Mouse (Mus musculus) layer of hippocampus, postnatal 25 days (tissue): ENCODE results near the gene Adap1. TPM values are rescaled to one million over a fixed set of nuclear protein-coding genes. Genes with fewer than 3 reads are reported as not detected.
A peak's percentile ranks its signal among the peaks of the same experiment; 100 is the strongest.
"Not testable (repeated sequence)": the region's sequence is repeated elsewhere in the genome, so short reads cannot be mapped to it uniquely, and the experiment has no call there.

Experiments
- DNase-seq, 2 experiments: peaks; one replicate each; pipeline ENCODE4 v3.0.0; 2022; ENCODE audit warnings: mixed read lengths in 2 of 2, low spot score in 1 of 2; ENCODE audit errors: extremely low spot score in 1 of 2
- total RNA-seq, 2 experiments: library from RNA; stranded (reverse); gene quantifications; 2 replicates each; pipeline ENCODE4 v1.2.3; 2021

Gene Adap1
- total RNA-seq, 2 experiments from 2014 or later: 207 to 215 TPM

GRCm38 (mm10) chr5:139351628-139352027 is 26.2 kb upstream of the Adap1 start:
- DNase-seq: no peak

DNA sequence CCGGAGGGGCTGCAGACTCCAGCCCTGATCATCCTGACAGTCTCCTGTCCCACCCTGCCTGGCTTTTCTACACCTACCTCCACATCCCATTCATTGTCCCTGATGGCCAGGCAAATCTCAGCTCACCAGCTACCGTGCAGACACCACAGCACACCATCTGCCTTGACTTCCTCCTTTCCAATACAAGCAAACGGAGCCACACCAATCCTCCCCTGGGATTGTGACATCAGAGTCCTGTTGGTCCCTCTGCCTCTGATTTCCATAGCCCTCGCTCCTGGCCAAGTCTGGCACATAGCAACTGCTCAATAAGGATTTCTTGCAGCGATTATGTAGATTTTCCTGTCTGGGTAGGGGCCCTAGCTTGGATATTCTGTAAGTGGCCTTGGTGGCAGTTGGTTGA is 25.7 kb upstream of the Adap1 start, which contains the start of gene Cox19:
TSS of gene Cox19 (minus strand) at position 285 of the 400 bp plus-strand sequence.
- DNase-seq: no peak

GRCm38 (mm10) chr5:139349713-139350112 is 24.3 kb upstream of the Adap1 start:
- no peak for DNase-seq

DNA sequence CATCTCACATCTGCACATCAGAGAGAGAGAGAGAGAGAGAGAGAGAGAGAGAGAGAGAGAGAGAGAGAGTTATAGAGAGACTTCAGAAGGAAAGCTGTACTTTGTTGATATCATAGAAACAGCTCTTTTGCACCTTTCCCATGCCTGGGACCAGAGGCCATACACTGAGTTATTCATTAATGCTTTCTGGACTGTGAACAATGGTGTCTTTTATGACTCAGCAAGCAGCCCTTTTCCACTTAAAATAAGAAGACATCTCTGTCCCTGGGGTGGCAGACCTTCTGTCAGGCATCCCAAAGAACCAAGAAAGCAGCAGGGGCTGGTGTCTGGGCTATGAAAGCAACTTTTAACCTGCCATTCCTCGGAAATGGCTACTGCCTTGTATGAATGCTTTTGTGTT is 21.8 kb upstream of the Adap1 start:
- no peak for DNase-seq

GRCm38 (mm10) chr5:139345364-139345714 is 19.9 kb upstream of the Adap1 start:
- no peak for DNase-seq

GRCm38 (mm10) chr5:139344687-139345363 is 19.4 kb upstream of the Adap1 start:
- peak; percentile 74 to 80 for DNase-seq

GRCm38 (mm10) chr5:139344021-139344686 is 18.7 kb upstream of the Adap1 start:
- DNase-seq: peak; percentile 60 to 83

DNA sequence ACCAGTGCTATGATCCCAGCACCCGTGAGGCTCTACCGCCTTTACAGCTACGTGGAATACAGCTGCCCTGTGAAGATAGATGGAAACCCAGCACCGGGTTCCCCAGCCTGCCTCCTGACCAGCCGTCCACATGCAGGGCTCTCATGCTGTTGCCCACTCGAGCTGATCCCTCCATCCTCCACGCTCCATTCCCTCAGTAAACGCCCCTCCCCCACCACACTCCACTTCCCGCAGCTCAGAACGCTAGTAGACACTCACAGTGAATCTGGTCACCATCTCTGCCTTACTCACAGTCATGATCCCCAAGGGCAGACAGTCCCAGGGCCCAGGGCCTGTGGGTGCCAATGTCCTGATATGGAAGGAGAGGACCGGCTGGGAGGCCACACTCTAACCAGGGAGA is 13.5 kb upstream of the Adap1 start:
- no peak for DNase-seq

DNA sequence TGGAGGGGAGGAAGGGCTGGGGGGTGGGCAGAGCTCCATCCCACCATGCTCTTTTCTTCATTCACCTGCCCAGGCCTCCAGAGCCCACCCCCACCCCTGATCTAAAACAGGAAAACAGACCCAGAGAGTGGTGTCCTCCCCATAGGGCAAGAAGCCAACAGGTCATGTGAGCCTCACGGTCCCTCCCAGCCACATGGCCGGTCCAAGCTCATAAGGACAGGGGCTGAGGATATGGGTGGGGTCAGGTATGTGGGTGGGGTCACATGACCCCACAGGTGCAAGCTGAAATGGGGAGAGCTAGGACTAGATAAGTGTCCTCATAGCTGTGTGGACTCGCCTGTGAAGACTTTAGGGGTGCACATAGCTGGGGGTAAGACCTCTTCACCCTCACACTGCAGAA is 13.0 kb upstream of the Adap1 start:
- no peak for DNase-seq

DNA sequence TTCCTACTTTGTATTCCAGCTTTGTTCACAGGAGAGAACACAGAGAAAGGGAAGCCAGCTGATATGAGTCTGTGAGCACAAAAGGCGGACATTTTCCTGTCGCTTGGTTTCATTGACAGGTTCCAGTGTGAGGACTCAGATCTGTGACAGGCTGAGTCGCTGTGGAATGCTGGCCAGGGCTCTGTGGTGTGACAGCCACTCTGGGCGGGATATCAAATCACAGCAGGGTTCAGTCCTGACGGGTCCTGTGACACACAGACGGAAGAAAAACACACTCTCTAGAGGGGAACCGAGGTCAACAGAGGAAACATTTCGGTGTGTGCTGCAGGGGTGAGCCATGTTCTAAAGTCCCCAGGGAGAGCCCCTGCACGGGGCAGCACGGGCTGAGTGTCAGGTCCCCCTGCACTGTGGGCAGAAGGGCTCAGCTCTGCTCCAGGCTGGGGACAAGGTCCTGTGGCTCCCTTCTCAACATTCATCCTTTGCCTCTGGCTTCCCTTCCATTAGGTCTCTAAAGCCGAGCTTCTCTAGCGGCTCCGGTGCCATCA is 12.5 kb upstream of the Adap1 start:
- no peak for DNase-seq

DNA sequence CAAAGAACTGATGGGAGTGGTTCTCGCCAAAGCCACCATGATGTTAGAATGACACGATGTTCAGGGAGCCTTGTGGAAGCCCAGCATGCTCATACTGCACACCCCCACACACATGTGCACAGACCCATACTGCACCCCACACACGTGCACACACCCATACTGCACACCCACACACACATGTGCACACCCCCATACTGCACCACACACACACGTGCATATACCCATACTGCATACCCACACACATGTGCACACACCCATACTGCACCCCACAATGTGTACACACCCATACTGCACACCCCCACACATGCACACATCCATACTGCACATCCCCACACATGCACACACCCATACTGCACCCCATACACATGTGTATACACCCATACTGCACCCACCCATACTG is 10.2 kb upstream of the Adap1 start:
- DNase-seq: no peak

DNA sequence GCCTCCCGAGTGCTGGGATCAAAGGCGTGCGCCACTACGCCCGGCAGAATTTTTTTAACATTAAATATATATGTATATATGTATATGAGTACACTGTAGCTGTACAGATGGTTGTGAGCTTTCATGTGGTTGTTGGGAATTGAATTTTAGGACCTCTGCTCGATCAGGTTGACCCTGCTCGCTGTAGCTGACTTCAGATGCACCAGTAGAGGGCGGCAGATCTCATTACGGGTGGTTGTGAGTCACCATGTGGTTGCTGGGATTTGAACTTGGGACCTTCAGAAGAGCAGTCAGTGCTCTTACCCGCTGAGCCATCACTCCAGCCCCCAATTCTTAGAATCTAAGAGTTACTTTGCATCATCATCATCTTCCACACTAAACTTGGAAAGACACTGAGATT is 9.0 kb upstream of the Adap1 start:
- DNase-seq: not testable (repeated sequence)

GRCm38 (mm10) chr5:139333301-139334013 is 8.0 kb upstream of the Adap1 start:
- DNase-seq: no peak

- no peak for DNase-seq
Measured at GRCm38 (mm10) chr5:139332590-139333272, 7.3 kb upstream of the Adap1 start.

DNA sequence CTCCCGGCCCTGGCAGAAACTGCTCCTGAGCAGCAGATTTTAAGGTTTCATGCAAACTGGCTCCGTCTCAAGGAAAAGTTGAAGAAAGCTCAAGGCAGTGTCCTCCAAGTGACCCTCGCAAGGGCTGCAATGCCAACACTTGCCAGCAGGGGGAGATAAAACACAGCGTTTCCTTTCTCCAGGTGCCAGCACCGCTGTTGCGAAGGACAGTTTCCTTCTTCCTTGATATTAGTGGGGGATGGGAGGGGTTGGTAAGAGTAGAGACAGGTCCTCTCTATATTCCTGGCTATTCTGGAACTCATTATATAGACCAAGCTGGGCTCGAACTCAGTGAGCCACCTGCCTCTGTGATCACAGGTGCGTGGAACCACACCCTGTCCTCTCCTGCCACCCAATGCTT is 6.3 kb upstream of the Adap1 start:
- peak; percentile 74 to 94 for DNase-seq

DNA sequence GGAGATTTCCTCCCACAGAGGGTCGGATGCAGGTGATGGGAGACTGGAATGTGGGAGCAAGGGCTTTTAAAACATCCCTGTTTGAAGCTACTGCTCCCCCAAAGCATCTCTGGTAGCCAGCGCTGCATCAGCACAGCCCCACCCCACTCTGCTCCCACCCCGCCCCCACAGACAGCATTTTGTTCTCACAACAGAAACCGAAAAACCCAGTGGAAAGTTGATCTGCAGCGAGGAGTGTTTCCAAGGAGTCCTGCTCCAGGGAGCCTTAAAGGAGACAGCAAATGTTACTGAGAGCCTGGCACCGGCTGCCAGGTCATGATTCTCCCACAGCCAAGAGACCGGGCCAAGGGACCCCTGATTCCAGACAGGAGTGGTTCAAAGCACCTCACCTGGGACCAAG is 5.3 kb upstream of the Adap1 start:
- DNase-seq: no peak

DNA sequence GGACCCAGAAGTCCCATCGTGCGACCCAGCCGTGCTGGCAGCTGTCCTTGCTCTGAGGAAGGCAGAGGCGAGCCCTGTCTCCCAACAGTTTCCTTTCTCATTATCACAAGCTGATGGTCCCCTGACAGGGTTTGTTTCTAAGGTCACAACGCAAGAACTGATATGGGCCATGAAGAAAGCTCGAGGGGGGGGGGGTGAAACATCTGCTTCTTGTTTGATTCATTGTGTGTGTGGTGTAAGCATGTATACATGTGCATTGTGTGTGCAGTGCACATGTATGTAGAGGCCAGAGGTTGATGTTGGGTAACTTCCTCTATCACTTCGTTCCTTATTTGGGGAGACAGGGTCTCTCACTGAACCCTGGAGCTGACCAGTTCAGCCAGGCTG is 2.2 kb upstream of the Adap1 start:
- no peak for DNase-seq

GRCm38 (mm10) chr5:139326986-139327633 is 1.7 kb upstream of the Adap1 start:
- no peak for DNase-seq

GRCm38 (mm10) chr5:139326111-139326696 is 782 bp upstream of the Adap1 start:
- DNase-seq: no peak
